Comparison of ENCODE assay signal across 9 mouse cellular contexts in genomic region chr11:69098039-69098761, GRCm38 (mm10). TPM values are rescaled to one million over a fixed set of nuclear protein-coding genes. Genes with fewer than 3 reads are reported as not detected.
DNase-seq lines count a peak whose midpoint lies in the region; TF ChIP-seq lines count a peak whose summit lies in the region.
"Had no signal": no experiment of that assay in that cellular context is flagged by ENCODE, and none has a peak within 500 bp of the region (broad histone marks: within the 10 kb centered on the region; RNA-seq: fewer than 3 reads in every experiment).

No protein-coding gene starts in this region.

- H3K27ac ChIP-seq in gastrocnemius, adult 2 months, result peak overlapping the region; percentile 100

- intact Hi-C loops in gastrocnemius, adult 2 months (cut with DNase I), result no loop called here

- TF ChIP-seq CTCF in gastrocnemius, adult 2 months (IDR thresholded peaks at IDR 0.05), result no peak

- peak; percentile 49 for DNase-seq in gastrocnemius, adult 2 months
- no peak for DNase-seq in gastrocnemius, adult 18-20 months (ENCODE audit: low spot score)
- DNase-seq in spleen, postnatal 36 days (ENCODE audit: low spot score in 2 of 2), result peak; percentile 53 to 57
- DNase-seq in spleen, postnatal 14 days (ENCODE audit: low spot score in 2 of 2), result no peak
- DNase-seq in induced T-regulatory cell, adult 2 months (ENCODE audit: low read depth), result peak; percentile 90
- peak; percentile 80 for DNase-seq in naive thymus-derived CD4-positive, alpha-beta T cell, adult 2 months (ENCODE audit: low read depth)
- DNase-seq in cerebellum, adult 9-10 months, result no peak
- DNase-seq in cerebellum, adult 11 months, result no peak

- H3K4me3 ChIP-seq in gastrocnemius, adult 2 months, result peak overlapping the region; percentile 74

RNA-seq across cellular contexts. Expression of gene Per1, which starts 3.2 kb away (rescaled TPM):
- total RNA-seq in gastrocnemius, adult 2 months (2021), result 10 to 100 TPM; 68.2 to 76.8 TPM
- total RNA-seq in gastrocnemius, adult 18-20 months (2021), result 10 to 100 TPM; 41.9 to 72.2 TPM

RNA-seq across cellular contexts. Expression of gene Vamp2, which starts 9.9 kb away (rescaled TPM):
- total RNA-seq in gastrocnemius, adult 2 months (2021), result 10 to 100 TPM; 38.0 to 42.7 TPM
- total RNA-seq in gastrocnemius, adult 18-20 months (2021), result 10 to 100 TPM; 37.4 to 39.3 TPM

RNA-seq across cellular contexts. Expression of gene Hes7, which starts 22.0 kb away (rescaled TPM):
- total RNA-seq in gastrocnemius, adult 2 months (2021), result not detected
- not detected for total RNA-seq in gastrocnemius, adult 18-20 months (2021)

RNA-seq across cellular contexts. Expression of gene 9130213A22Rik, which starts 24.2 kb away (rescaled TPM):
- under 1 TPM in 1 of 2 experiments, not detected in 1; 0.20 TPM for total RNA-seq in gastrocnemius, adult 2 months (2021)
- not detected for total RNA-seq in gastrocnemius, adult 18-20 months (2021)

RNA-seq across cellular contexts. Expression of gene Aloxe3, which starts 27.5 kb away (rescaled TPM):
- total RNA-seq in gastrocnemius, adult 2 months (2021), result not detected
- not detected for total RNA-seq in gastrocnemius, adult 18-20 months (2021)
- total RNA-seq: heart, postnatal 10 days had no signal

Comparison
In these comparisons a context has a peak if more than half of its experiments do, and no peak if none do; other contexts are left out.
1. DNase-seq: peak in gastrocnemius, adult 2 months (single experiment), spleen, postnatal 36 days (2 of 2), induced T-regulatory cell, adult 2 months (single experiment) and naive thymus-derived CD4-positive, alpha-beta T cell, adult 2 months (single experiment); none in gastrocnemius, adult 18-20 months (single experiment), spleen, postnatal 14 days (0 of 2), cerebellum, adult 9-10 months (single experiment) and cerebellum, adult 11 months (single experiment).